Mouse (Mus musculus) hindbrain, embryonic 10.5 days (tissue): ENCODE data around the gene Hebp1. TPM values are rescaled to one million over a fixed set of nuclear protein-coding genes. Genes with fewer than 3 reads are reported as not detected.

Experiments
- DNase-seq: peaks from one replicate; pipeline ENCODE4 v3.0.0-alpha.2; 2017; ENCODE audit warnings: low spot score
- H3K27ac ChIP-seq: fragments of 300-500 bp; sonication (generic); 2 replicates; pipeline ENCODE4 v1.5.1; 2016; ENCODE audit warnings: mild to moderate bottlenecking, moderate library complexity
- H3K27me3 ChIP-seq: fragments of 300-500 bp; sonication (generic); 2 replicates; pipeline ENCODE4 v1.6.1; 2016; ENCODE audit warnings: mild to moderate bottlenecking; ENCODE audit not compliant: poor library complexity, insufficient read depth, severe bottlenecking
- H3K36me3 ChIP-seq: fragments of 300-500 bp; sonication (generic); 2 replicates; pipeline ENCODE4 v1.6.1; 2016; ENCODE audit warnings: mild to moderate bottlenecking, moderate library complexity
- H3K4me1 ChIP-seq: fragments of 300-500 bp; sonication (generic); replicated peaks from 2 replicates; pipeline ENCODE4 v1.6.1; 2016; ENCODE audit warnings: mild to moderate bottlenecking
- H3K4me3 ChIP-seq: fragments of 300-500 bp; sonication (generic); 2 replicates; pipeline ENCODE4 v1.5.1; 2016; ENCODE audit warnings: mild to moderate bottlenecking, moderate library complexity
- H3K9me3 ChIP-seq: fragments of 300-500 bp; sonication (generic); 2 replicates; pipeline ENCODE4 v1.6.1; 2016; ENCODE audit warnings: mild to moderate bottlenecking, moderate library complexity
- WGBS: fragments of 180-500 bp; shearing (Covaris S2); methylation state at CpG from one replicate; pipeline ENCODE4 v1.1.7; 2016; 5-methylcytosine and 5-hydroxymethylcytosine counted together
- polyA plus RNA-seq: library from polyadenylated mRNA; unstranded; fragments of >200 nt; fragmentation: Nextera tagmentation; extraction: Ambion mirVana; gene quantifications from 2 replicates; pipeline ENCODE4 v1.2.1, GENCODE M21; 2016

Gene Hebp1
- polyA plus RNA-seq, 1 experiment from 2014 or later: 9.0 TPM

DNA sequence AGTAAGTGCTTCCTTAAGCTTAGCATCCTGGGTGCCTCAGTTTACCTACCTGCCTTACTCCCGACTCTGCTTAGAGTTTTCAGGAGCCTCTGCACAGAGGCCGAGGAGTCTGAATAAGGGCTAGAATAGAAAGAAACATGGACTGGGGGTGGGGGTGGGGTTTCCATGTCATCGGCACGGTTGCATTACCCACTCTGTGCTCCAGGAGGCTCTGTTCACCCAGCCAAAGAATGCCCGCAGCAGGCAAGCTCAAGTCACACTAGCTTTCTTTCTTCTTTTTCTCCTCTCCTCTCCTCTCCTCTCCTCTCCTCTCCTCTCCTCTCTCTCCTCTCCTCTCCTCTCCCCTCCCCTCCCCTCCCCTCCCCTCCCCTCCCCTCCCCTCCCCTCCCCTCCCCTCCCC lies 47.5 kb downstream of the Hebp1 start:
- Histone ChIP-seq H3K9me3 (no peaks in the 10 kb centered on the region), H3K27ac (no peak overlapping the region), H3K4me3 (no peak overlapping the region), H3K27me3 (0 out of 2 replicates have a peak, but pooled peaks cover 2% of the 10 kb centered on the region), H3K36me3 (no peaks in the 10 kb centered on the region), H3K4me1 (no peaks in the 10 kb centered on the region)
- WGBS: 44% methylated on average over 5 of the region's 5 CpGs
- peak; percentile 53 for DNase-seq

DNA sequence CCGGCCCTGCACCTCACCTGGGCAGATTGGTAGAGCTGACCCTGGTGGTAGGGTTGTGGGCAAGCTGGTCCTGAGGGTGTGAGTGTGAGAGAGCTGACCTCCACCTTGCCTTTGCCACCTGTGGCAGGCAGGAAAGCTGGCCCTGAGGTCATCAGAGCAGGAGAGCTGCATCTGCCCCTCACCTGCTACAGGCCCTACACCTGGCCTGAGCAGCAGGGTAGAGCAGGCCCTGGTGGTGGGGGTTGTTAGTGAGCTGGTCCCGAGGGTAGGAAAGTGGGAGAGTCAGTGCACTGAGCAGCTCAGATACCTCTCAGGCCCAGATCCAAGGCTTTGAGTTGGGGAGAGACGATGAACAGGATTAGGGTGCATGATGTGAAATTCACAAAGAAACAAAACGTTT lies 48.1 kb downstream of the Hebp1 start:
- 78% methylated on average over 4 of the region's 4 CpGs for WGBS
- H3K9me3 ChIP-seq: no peaks in the 10 kb centered on the region
- no peak overlapping the region for H3K4me3 ChIP-seq
- DNase-seq: no peak
- no peaks in the 10 kb centered on the region for H3K36me3 ChIP-seq
- H3K4me1 ChIP-seq: no peaks in the 10 kb centered on the region
- no peak overlapping the region for H3K27ac ChIP-seq
- no peaks in the 10 kb centered on the region for H3K27me3 ChIP-seq

DNA sequence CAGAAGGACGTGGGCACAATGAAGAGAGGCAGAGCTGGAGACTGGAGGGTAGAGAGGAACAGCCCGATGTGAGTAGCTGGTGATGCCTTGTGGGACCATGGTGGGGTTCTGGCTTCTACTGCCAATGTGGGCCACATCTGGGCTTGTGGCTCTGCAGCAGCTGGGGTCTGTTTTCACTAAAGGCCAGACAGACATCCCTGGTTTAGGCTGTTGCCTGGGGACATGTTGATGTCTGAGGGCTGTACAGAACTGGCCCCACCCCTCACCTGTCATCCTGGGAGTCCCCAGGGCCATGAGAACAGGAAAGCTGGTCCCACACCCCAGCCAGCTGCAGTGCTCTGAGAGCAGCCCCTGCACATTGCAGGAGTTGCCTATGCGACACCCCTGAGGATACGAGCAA lies 48.6 kb downstream of the Hebp1 start:
- WGBS: 76% methylated on average over 4 of the region's 4 CpGs
- H3K9me3 ChIP-seq: no peaks in the 10 kb centered on the region
- H3K4me3 ChIP-seq: no peak overlapping the region
- no peak overlapping the region for H3K27ac ChIP-seq
- no peaks in the 10 kb centered on the region for H3K4me1 ChIP-seq
- H3K27me3 ChIP-seq: no peaks in the 10 kb centered on the region
- no peaks in the 10 kb centered on the region for H3K36me3 ChIP-seq
- DNase-seq: no peak

DNA sequence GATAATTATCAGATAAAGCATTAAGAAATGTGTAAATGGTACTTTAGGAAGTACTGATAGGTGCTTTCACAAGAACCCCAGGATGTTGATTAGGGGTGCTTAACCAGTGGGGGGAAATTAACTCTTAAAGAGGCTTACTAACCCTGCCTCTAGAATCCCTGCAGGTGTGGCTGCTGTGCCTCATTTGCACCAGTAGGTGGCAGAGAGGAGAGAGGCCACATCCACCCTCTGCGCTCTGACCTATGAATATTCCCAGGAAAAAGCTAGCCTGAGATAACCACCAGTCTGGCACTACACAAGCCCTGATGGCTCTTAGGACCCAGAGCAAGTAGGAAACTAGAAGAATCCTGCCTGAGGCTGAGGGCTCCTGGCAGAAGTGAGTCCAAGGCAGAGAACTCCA lies 49.3 kb downstream of the Hebp1 start:
- peak; percentile 41 for DNase-seq
- H3K36me3 ChIP-seq: no peaks in the 10 kb centered on the region
- no peak overlapping the region for H3K4me3 ChIP-seq
- no peaks in the 10 kb centered on the region for H3K9me3 ChIP-seq
- no peak overlapping the region for H3K27ac ChIP-seq
- no peaks in the 10 kb centered on the region for H3K27me3 ChIP-seq
- 44% methylated on average over 1 of the region's 1 CpGs for WGBS
- H3K4me1 ChIP-seq: no peaks in the 10 kb centered on the region

DNA sequence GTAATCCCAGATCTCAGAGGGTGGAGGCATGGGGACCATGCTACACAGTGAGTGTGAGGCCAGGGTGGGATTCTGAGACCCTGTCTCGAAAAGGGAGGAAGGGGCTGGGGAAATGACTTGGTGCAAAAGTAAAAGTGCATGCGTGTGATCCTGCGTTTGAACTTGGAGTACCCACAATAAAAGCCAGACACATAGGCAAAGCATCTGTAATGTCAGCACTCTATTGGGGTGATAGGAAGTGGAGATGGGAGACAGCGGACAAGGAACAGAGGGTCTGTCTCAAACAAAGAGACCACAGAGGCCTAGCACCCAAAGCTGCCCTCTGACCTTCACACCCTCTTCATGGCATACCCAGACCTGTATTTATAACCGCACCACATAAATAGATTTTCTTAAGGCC lies 51.8 kb downstream of the Hebp1 start:
- no peak overlapping the region for H3K4me3 ChIP-seq
- H3K36me3 ChIP-seq: no peaks in the 10 kb centered on the region
- H3K27me3 ChIP-seq: no peaks in the 10 kb centered on the region
- no peak for DNase-seq
- no peak overlapping the region for H3K27ac ChIP-seq
- H3K9me3 ChIP-seq: no peaks in the 10 kb centered on the region
- peaks cover 3% of the 10 kb centered on the region; the same call in 1 of the 2 replicates for H3K4me1 ChIP-seq
- WGBS: 91% methylated on average over 5 of the region's 5 CpGs

DNA sequence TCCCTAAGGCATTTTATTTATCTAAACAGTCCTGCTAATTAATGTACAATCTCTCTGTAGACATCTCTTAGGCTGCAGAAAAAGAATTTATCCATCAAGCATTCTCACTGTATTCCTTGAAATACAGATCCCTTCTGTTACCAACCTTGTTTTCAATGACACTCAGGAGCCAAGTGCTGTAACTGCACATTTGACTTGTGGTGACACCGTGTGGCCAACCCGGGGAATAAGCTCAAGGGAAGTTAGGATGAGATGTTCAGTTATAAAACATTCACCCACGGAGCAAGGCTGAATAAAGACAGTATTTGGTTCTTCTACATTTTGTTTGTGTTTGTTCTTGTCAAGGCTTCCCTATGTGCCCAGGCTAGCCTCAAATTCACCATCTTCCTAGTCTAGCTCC lies 53.3 kb downstream of the Hebp1 start:
- no peaks in the 10 kb centered on the region for H3K9me3 ChIP-seq
- H3K4me1 ChIP-seq: peaks cover 3% of the 10 kb centered on the region; the same call in 1 of the 2 replicates
- 11% methylated on average over 3 of the region's 3 CpGs for WGBS
- H3K36me3 ChIP-seq: no peaks in the 10 kb centered on the region
- H3K27ac ChIP-seq: no peak overlapping the region
- H3K27me3 ChIP-seq: no peaks in the 10 kb centered on the region
- peak; percentile 27 for DNase-seq
- no peak overlapping the region for H3K4me3 ChIP-seq

DNA sequence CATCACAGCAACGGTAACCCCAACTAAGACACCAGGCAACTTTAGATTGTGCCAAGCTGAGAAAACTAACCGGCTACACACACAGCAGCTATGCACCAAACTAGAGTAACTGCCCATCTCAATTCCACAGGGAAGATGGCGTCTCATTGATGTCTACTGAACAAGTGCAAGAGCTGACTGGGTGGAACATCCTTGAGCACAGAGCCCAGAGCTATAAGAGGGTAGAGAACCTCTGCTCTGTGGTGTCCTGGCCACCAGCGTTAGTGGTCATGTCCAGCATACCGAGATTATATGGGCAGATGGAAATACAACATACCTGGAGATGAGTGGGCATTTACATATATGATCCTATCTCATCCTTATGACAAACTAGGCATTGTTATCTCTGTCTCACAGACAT lies 54.7 kb downstream of the Hebp1 start:
- WGBS: 95% methylated on average over 5 of the region's 5 CpGs
- H3K27ac ChIP-seq: no peak overlapping the region
- H3K36me3 ChIP-seq: no peaks in the 10 kb centered on the region
- peaks cover 11% of the 10 kb centered on the region for H3K4me1 ChIP-seq
- no peak overlapping the region for H3K4me3 ChIP-seq
- H3K9me3 ChIP-seq: no peaks in the 10 kb centered on the region
- no peaks in the 10 kb centered on the region for H3K27me3 ChIP-seq
- DNase-seq: no peak

DNA sequence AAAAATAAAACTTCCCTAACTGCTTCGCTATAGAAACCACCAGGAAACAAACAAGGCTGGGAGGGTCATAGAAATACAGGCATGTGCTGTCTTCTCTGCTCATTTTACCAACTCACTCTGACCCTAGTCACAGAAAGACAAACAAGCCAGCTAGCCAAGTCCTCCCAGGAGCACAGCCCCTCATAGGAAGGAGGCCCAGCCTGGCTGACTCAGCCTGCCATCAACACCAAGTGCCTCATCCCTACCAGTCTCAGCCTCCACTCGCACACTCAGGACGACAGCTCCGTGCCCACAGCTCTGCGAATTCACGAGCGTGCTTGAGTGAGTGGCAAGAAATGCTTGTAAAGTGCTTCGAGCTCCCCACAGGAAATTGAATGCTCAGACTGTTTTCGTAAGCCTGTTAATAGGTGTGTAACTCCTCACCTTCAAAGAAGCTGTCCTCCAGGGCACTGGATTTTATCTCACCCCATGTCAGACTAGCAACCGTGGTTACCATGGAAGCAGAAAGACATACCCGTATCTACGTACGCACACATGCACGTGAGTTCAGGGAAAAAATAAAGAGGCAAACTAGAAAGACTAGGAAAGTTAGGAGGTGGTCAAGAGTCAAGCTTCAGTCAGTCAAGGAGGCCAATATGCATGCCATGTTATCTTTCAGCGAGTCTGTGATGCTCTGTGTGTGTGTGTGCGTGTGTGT lies 56.2 kb downstream of the Hebp1 start:
- WGBS: 80% methylated on average over 16 of the region's 16 CpGs

DNA sequence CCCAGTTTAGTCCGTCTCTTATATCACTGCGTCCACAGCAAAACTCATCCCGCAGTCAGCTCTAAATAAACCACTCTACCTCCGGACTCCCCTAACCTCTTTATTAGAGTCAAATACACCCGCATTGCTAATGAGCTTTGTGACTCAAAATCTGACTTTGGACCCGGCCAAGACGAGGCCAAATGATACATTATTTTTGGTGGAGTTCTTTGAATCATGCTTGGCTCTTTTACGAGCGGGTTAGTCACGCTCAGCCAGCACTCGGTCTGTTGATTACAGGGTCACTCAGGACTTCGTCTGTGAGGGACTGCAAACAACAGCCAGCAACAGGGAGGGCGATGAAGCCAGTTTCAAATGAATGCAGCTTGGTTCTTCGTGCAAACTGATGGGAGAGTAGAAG lies 59.1 kb downstream of the Hebp1 start:
- Histone ChIP-seq H3K27me3 (no peaks in the 10 kb centered on the region), H3K9me3 (no peaks in the 10 kb centered on the region), H3K4me1 (peaks cover 31% of the 10 kb centered on the region), H3K4me3 (no peak overlapping the region), H3K27ac (peak overlapping the region; percentile 77), H3K36me3 (no peaks in the 10 kb centered on the region)
- WGBS: 51% methylated on average over 14 of the region's 14 CpGs
- DNase-seq: peak; percentile 23

More for the DNA sequence above, 56.2 kb downstream of the Hebp1 start:
- Histone ChIP-seq H3K4me3 (no peak overlapping the region), H3K36me3 (no peaks in the 10 kb centered on the region), H3K4me1 (peaks cover 24% of the 10 kb centered on the region), H3K9me3 (no peaks in the 10 kb centered on the region), H3K27me3 (no peaks in the 10 kb centered on the region), H3K27ac (peak overlapping the region; percentile 59; the same call in 1 of the 2 replicates)
- no peak for DNase-seq

DNA sequence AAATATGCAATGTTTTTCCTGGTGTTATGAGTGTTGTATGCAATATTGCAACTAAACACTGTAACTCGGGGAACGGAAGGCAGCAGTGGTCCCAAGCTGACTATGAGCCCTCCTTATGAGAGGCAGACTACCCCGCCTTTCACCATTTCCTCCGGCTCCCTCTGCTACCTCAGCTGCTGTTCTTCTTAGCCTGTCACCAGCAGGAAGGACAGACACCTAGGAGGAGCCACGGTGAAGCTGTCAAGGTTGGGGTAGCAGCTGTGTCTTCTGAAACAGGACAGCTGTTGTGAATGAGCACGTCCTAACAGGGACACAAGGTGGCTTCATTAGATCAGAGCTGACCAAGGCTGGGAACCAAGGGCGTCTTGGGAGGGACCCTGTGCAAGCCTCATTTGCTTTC lies 59.6 kb downstream of the Hebp1 start:
- WGBS: 67% methylated on average over 7 of the region's 7 CpGs
- Histone ChIP-seq H3K9me3 (no peaks in the 10 kb centered on the region), H3K4me1 (peaks cover 31% of the 10 kb centered on the region), H3K36me3 (no peaks in the 10 kb centered on the region), H3K4me3 (no peak overlapping the region), H3K27me3 (no peaks in the 10 kb centered on the region), H3K27ac (peak overlapping the region; percentile 77)
- DNase-seq: peak; percentile 26

DNA sequence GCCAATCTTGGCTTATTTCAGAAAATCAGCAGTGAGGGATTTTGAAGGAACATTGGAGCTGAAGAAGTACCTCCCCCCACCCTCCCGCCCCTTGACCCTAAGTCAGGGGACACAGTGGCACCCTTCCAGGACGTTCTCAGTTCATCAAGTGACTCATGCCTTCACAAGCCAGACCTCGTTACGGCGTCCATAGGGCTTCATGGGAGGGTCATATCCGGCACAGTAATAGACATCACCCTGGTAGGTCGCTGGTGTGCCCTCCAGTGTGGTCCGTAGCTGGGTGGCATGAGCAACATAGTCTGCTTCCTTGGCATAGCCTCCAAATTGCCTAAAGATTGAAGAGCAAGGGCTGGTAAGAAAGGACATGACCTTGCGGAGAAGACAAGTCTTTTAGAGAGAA lies 60.1 kb downstream of the Hebp1 start:
- WGBS: 86% methylated on average over 9 of the region's 9 CpGs
- H3K9me3 ChIP-seq: no peaks in the 10 kb centered on the region
- peaks cover 31% of the 10 kb centered on the region for H3K4me1 ChIP-seq
- H3K36me3 ChIP-seq: no peaks in the 10 kb centered on the region
- DNase-seq: no peak
- H3K27ac ChIP-seq: no peak overlapping the region
- H3K4me3 ChIP-seq: no peak overlapping the region
- no peaks in the 10 kb centered on the region for H3K27me3 ChIP-seq

DNA sequence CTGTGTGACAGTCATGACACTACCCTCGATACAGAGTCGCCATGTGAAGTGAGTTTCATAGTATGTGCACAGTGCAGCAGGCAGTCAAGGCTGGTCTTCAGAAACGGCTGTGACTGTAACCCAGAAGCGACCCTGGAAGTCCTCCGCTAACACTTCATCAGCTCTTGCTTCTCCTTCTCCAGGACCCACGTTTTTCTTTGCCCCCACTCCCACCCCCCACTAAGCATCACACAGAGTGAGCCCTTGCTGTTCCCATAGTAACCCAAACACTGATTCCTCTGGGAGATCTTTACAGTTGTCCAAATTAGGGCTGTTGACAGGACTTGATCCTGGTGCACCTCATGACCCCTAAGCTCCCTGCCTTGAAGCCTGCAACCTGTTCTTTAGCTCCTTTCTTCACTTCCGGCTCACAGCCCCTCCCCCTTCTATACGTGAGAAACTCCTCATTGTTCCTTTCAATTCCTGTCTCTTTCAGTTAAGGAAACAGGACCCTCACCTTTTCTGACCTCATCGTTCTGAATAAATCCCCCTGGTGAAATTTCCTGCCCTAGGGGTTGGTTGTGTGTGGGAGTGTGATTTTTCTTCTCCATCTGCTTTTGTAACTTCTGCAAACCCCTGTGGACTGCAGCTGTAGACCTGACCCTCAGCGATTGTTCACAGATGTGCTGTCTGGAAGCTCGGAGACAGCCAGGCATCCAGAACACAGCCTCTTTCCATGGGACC lies 61.2 kb downstream of the Hebp1 start:
- peaks cover 29% of the 10 kb centered on the region for H3K4me1 ChIP-seq
- no peak overlapping the region for H3K4me3 ChIP-seq
- no peaks in the 10 kb centered on the region for H3K27me3 ChIP-seq
- DNase-seq: peak; percentile 60
- peak overlapping the region; percentile 73 for H3K27ac ChIP-seq
- no peaks in the 10 kb centered on the region for H3K36me3 ChIP-seq
- H3K9me3 ChIP-seq: no peaks in the 10 kb centered on the region
- 33% methylated on average over 11 of the region's 11 CpGs for WGBS

DNA sequence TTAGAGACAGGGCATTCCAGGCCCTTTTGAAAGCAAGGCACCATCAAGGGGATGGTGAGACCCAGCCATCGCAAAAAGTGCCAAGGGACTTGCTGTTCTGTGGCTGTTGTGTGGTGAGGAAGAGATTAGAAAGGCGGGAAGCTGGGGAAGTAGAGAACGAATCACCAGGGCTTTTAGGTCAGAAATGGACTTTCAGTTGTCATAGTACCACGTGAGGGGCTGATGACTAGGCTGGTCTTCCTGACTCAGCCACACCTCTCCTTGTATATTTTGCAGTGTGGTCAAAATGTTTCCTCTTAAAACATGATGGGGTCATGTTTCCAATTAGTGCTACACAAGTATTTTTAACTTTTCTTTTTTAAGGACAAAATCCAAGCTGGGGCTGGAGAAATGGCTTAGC lies 62.1 kb downstream of the Hebp1 start:
- Histone ChIP-seq H3K36me3 (no peaks in the 10 kb centered on the region), H3K27me3 (no peaks in the 10 kb centered on the region), H3K4me1 (peaks cover 28% of the 10 kb centered on the region), H3K9me3 (no peaks in the 10 kb centered on the region), H3K4me3 (no peak overlapping the region), H3K27ac (no peak overlapping the region)
- no peak for DNase-seq
- WGBS: 86% methylated on average over 4 of the region's 4 CpGs
